Mouse (Mus musculus): ENCODE data around the gene Podxl2.

DNA sequence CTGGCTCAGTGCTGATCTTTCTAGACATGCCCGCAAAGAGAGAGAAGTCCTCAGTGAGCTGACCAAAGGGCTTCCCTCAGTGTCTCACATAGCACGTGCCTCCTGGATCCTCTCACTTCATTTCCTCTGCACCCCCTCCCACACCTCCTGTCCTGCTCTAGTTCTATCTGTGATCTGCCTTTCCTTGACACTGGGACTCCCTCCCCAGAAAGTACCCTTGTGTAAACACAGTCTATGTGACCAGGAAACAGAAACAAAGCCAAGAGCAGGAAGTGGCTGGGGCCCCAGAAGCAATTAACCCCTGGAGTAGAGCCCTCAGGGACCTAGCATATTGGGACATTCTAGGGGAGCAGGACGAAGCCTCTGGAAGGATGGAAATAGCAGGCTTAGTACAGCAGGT, 54.0 kb downstream of the Podxl2 start:
- no peak for TF ChIP-seq CTCF (IDR thresholded peaks at IDR 0.05; ENCODE audit: low read depth)
- no peak for TF ChIP-seq EP300 (IDR thresholded peaks at IDR 0.05; ENCODE audit: low read depth)
